Comparison of ENCODE assay signal across 14 mouse cellular contexts in the genomic region with DNA sequence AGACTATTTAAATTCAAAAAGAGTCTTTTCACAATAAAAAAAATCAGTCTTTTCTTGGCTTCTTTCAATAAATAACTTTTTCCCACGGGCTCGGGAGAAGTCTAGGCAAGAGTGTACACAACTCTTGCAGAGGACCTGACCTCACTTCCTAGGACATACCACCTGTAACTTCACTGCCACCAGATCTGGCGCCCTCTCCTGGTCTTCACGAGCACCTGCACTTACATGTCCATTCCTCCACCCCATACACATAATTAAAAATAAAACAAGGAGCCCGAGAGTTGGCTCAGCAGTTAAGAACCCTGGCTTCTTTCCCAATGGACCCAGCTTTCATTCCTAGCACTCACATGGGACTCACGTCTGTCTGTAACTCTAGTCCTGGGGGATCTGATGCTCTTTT. TPM values are rescaled to one million over a fixed set of nuclear protein-coding genes. Genes with fewer than 3 reads are reported as not detected.
A peak's percentile ranks its signal among the peaks of the same experiment; 100 is the strongest.
DNase-seq lines count a peak whose midpoint lies in the region; ATAC-seq and TF ChIP-seq lines count a peak whose summit lies in the region.
"Had no signal": no experiment of that assay in that cellular context is flagged by ENCODE, and none has a peak within 500 bp of the region (broad histone marks: within the 10 kb centered on the region; RNA-seq: fewer than 3 reads in every experiment).

No protein-coding gene starts in this region.

- no peak overlapping the region for H3K9ac ChIP-seq in hindbrain, postnatal 0 days (replicated peaks; ENCODE audit: low read length)
- H3K9ac ChIP-seq in hindbrain, embryonic 16.5 days (ENCODE audit: low read depth, low read length): no peak overlapping the region
- H3K9ac ChIP-seq: limb, embryonic 15.5 days; neural tube, embryonic 15.5 days had no signal

- 76% methylated on average over 6 of the region's 6 CpGs for WGBS in hindbrain, postnatal 0 days
- 74% methylated on average over 6 of the region's 6 CpGs for WGBS in hindbrain, embryonic 16.5 days

- H3K4me2 ChIP-seq in hindbrain, postnatal 0 days (ENCODE audit: low read depth, low read length): no peak overlapping the region
- no peak overlapping the region for H3K4me2 ChIP-seq in hindbrain, embryonic 16.5 days (ENCODE audit: low read length)
- H3K4me2 ChIP-seq: limb, embryonic 15.5 days; neural tube, embryonic 15.5 days had no signal

- peak; percentile 27; the same call in 1 of the 2 replicates for TF ChIP-seq CTCF in hindbrain, postnatal 0 days (IDR thresholded peaks at IDR 0.05; ENCODE audit: low read depth)
- TF ChIP-seq CTCF in brain, embryonic 14.5 days (IDR thresholded peaks at IDR 0.05; ENCODE audit: borderline replicate concordance, extremely low read depth, insufficient read depth, insufficient read length): no peak

- no peaks in the 10 kb centered on the region for H3K27me3 ChIP-seq in hindbrain, postnatal 0 days (ENCODE audit: insufficient read depth, low read length)
- H3K27me3 ChIP-seq in hindbrain, embryonic 16.5 days (replicated peaks; ENCODE audit: control insufficient read depth, insufficient read depth, low read length): no peaks in the 10 kb centered on the region
- H3K27me3 ChIP-seq: limb, embryonic 15.5 days; neural tube, embryonic 15.5 days had no signal

- H3K4me3 ChIP-seq in hindbrain, postnatal 0 days (ENCODE audit: low read length): no peak overlapping the region
- H3K4me3 ChIP-seq in hindbrain, embryonic 16.5 days (ENCODE audit: low read length): no peak overlapping the region
- H3K4me3 ChIP-seq: limb, embryonic 15.5 days; neural tube, embryonic 15.5 days had no signal

- no peaks in the 10 kb centered on the region for H3K36me3 ChIP-seq in hindbrain, postnatal 0 days (ENCODE audit: insufficient read depth, low read length)
- H3K36me3 ChIP-seq in hindbrain, embryonic 16.5 days (ENCODE audit: control insufficient read depth, insufficient read depth, low read length): no peaks in the 10 kb centered on the region
- H3K36me3 ChIP-seq: limb, embryonic 15.5 days; neural tube, embryonic 15.5 days had no signal

- ATAC-seq in hindbrain, postnatal 0 days: no peak
- ATAC-seq in hindbrain, embryonic 16.5 days: no peak
- no peak for ATAC-seq in monocyte, adult 5-6 weeks (replicated peaks; ENCODE audit: insufficient number of reproducible peaks, low FRiP score, low TSS enrichment, poor library complexity, severe bottlenecking)

- DNase-seq in hindbrain, postnatal 0 days (ENCODE audit: low spot score): no peak
- peak; percentile 21 for DNase-seq in thymus, postnatal 0 days (ENCODE audit: low spot score)
- no peak for DNase-seq in thymus, postnatal 25 days
- peak; percentile 5 for DNase-seq in brain, embryonic 14.5 days (ENCODE audit: low read depth)
- DNase-seq in cerebellum, adult 9-10 months: no peak
- DNase-seq: cerebellum, postnatal 14 days; kidney, postnatal 10 days; right cerebral cortex, postnatal 14 days; thymus, adult 2 months had no signal

- H3K4me1 ChIP-seq in hindbrain, postnatal 0 days (ENCODE audit: insufficient read depth, low read length): 0 out of 2 replicates have a peak, but pooled peaks cover 10% of the 10 kb centered on the region
- H3K4me1 ChIP-seq in hindbrain, embryonic 16.5 days (ENCODE audit: control insufficient read depth, insufficient read depth, low read depth, low read length): peaks cover 12% of the 10 kb centered on the region

- H3K27ac ChIP-seq in hindbrain, postnatal 0 days: no peak overlapping the region
- no peak overlapping the region for H3K27ac ChIP-seq in hindbrain, embryonic 16.5 days (ENCODE audit: low read depth, low read length)
- H3K27ac ChIP-seq: limb, embryonic 15.5 days; neural tube, embryonic 15.5 days had no signal

- H3K9me3 ChIP-seq in hindbrain, postnatal 0 days (ENCODE audit: low read length): no peaks in the 10 kb centered on the region
- H3K9me3 ChIP-seq in hindbrain, embryonic 16.5 days (ENCODE audit: control insufficient read depth, low read length): no peaks in the 10 kb centered on the region
- H3K9me3 ChIP-seq: limb, embryonic 15.5 days; neural tube, embryonic 15.5 days had no signal

- no peak for TF ChIP-seq POLR2A in brain, embryonic 14.5 days (IDR thresholded peaks at IDR 0.05; ENCODE audit: borderline replicate concordance, extremely low read depth, insufficient read depth, insufficient read length, poor library complexity, severe bottlenecking)

RNA-seq across cellular contexts. Expression of a gene that starts 1.3 kb away (rescaled TPM):
- total RNA-seq in hindbrain, postnatal 0 days (2014; rRNA removed): 1.6 and 3.3 TPM in 2 replicates
- polyA plus RNA-seq in hindbrain, postnatal 0 days (2015; fragmentation: Nextera tagmentation; extraction: Ambion mirVana): 4.6 and 5.5 TPM in 2 replicates
- polyA plus RNA-seq in hindbrain, embryonic 16.5 days (2015; fragmentation: Nextera tagmentation; extraction: Ambion mirVana): 6.4 and 7.1 TPM in 2 replicates
- polyA plus RNA-seq in thymus, postnatal 0 days (2015; fragmentation: Nextera tagmentation; extraction: Ambion mirVana): 0.62 and 0.69 TPM in 2 replicates
- polyA plus RNA-seq in brain, embryonic 14.5 days (2012; rRNA removed): 2.3 and 3.2 TPM in 2 replicates
- total RNA-seq in monocyte, adult 5-6 weeks (2017): not detected in 3 replicates
- total RNA-seq: hematopoietic stem cell, adult 5-6 weeks had no signal

RNA-seq across cellular contexts. Expression of a gene that starts 1.9 kb away (rescaled TPM):
- total RNA-seq in hindbrain, postnatal 0 days (2014; rRNA removed): 9.2 and 10.8 TPM in 2 replicates
- polyA plus RNA-seq in hindbrain, postnatal 0 days (2015; fragmentation: Nextera tagmentation; extraction: Ambion mirVana): 62.5 and 65.8 TPM in 2 replicates
- polyA plus RNA-seq in hindbrain, embryonic 16.5 days (2015; fragmentation: Nextera tagmentation; extraction: Ambion mirVana): 60.1 and 61.6 TPM in 2 replicates
- 79.6 and 83.2 TPM in 2 replicates for polyA plus RNA-seq in thymus, postnatal 0 days (2015; fragmentation: Nextera tagmentation; extraction: Ambion mirVana)
- polyA plus RNA-seq in brain, embryonic 14.5 days (2012; rRNA removed): 20.6 and 23.4 TPM in 2 replicates
- total RNA-seq in monocyte, adult 5-6 weeks (2017): 48.7 to 55.2 TPM (median 54.3 TPM) in 3 replicates

RNA-seq across cellular contexts. Expression of a gene that starts 42.2 kb away (rescaled TPM):
- 0.94 and 1.6 TPM in 2 replicates for total RNA-seq in hindbrain, postnatal 0 days (2014; rRNA removed)
- 0.37 and 0.68 TPM in 2 replicates for polyA plus RNA-seq in hindbrain, postnatal 0 days (2015; fragmentation: Nextera tagmentation; extraction: Ambion mirVana)
- 0.64 TPM in 2 replicates for polyA plus RNA-seq in hindbrain, embryonic 16.5 days (2015; fragmentation: Nextera tagmentation; extraction: Ambion mirVana)
- 0.06 and 0.20 TPM in 2 replicates for polyA plus RNA-seq in thymus, postnatal 0 days (2015; fragmentation: Nextera tagmentation; extraction: Ambion mirVana)
- polyA plus RNA-seq in brain, embryonic 14.5 days (2012; rRNA removed): 1.4 and 1.6 TPM in 2 replicates
- total RNA-seq in monocyte, adult 5-6 weeks (2017): not detected in 3 replicates
- total RNA-seq: hematopoietic stem cell, adult 5-6 weeks had no signal

Comparison
In these comparisons a context has a peak if more than half of its experiments do, and no peak if none do; other contexts are left out.
1. DNase-seq: peak in thymus, postnatal 0 days (single experiment) and brain, embryonic 14.5 days (single experiment); none in hindbrain, postnatal 0 days (single experiment), thymus, postnatal 25 days (single experiment) and cerebellum, adult 9-10 months (single experiment).